Mouse (Mus musculus): ENCODE measurements around the gene Fryl.

Fryl gene

DNA sequence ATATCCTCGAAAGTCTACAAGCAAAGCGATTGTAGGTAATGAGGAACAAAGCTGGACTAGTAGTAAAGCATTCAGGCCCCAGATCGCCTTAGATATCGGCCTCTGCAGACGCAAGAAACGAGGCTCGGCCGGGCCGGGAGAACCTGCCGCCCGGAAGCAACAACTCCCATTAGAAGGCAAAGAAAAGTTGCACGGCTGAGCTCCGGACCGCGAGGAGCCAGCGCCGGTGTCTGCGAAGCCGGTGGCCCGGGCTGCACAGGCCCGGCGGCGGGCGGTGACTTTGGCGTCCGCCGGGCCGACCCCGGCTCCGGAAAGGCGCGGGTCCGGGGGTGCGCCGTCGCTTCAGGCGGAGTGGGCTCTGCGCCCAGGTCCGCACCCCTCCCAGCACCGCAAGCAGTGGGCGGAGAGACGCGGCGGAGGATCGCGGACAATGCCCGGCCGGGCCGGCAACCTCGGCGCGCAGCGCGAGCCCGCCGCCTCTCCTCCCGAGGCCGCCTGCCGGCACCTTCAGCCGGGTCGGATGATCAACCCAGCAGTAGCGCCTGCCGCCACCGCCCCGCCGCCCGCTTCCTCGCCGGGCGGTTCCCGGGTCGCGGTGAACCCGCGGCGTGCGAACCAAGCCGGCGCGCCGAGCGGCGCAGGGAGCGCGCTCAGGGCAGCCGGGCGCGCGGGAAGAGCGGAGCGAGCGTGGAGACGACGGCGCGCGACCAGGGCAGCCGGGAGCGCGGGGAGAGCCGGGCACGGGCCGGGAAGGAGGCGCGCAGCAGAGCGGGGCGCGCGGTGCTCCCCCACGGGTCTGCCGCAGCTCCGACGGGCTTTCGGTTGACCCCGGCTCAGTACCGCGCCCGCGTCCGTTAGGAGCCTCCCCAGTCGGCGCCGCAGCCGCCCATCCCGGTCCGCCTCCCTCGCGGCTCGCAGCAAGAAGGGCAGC is 833 bp downstream of the Fryl start:
- DNase-seq = peak; percentile 51

DNA sequence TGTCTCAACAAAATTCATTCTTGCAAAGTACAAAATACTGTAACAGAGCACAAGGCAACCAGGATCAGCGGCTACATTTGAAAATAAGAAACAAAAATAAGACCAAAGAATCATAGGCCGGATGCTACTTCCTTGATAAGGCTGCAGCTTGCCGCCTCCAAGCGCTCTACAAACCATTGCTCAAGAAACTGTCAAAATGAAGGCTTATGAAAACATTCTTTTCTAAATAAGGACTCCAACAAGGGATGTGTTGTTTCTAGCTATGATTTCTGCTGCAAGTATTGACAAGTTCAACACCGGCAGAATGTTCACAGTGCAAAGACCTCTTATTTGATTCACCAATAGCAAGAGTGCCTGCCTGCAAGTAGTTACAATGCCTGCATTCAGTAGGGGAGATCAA is 1.8 kb downstream of the Fryl start:
- DNase-seq = no peak

DNA sequence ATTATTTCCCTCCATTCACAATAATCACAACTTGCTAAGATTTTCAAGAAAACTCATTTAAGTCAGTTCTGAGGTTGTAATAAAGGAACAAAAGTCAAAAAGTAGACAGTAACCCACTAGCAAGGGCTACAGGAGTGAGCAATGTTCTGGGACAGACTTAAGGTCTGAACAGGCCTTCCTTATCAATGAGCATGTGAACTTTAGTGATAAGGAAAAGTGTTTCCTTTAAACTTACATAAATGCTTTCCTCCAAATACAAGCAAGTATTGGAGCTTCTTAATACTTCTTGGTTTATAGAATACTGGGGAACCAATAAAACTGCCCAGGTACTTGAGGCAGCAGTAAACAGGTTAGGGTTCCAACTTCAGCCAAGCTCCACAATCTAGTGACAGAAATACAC is 3.7 kb downstream of the Fryl start:
- no peak for DNase-seq

DNA sequence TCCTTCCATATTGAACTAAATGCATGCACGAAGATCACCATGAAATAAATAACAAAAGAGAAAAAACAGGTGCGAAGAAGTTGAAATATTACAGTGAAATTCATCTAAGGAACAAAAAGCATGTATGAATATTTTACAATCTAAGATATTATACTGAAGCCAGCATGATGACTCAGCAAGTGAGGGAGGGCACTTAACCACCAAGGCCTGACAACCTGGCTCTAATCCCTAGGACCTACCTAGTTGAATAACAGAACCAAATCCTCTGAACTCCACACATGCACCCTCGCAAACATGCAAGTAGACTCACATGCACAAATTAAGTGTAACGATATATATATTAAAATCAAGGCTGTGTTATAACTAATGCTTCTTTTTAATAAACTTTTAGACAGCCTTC is 7.1 kb downstream of the Fryl start:
- no peak for DNase-seq

DNA sequence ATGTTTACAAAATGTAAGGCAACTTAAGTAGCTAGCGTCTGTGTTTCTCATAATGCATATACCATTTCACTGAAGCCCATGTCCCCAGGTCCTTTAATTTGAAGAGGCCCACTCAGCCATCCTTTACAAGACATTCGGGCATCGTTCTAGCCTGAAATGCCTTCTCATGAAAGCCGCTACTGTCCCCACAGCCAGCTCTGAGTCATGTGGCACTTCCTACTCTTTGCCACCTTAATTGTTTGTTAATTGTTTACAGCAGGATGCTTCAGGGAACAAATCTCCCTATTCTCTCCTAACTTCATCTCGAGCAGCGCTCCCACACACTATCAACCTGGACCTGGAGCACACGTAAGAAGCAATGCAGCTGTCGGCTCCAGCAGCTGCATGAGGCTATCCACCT is 8.2 kb downstream of the Fryl start:
- no peak for DNase-seq

DNA sequence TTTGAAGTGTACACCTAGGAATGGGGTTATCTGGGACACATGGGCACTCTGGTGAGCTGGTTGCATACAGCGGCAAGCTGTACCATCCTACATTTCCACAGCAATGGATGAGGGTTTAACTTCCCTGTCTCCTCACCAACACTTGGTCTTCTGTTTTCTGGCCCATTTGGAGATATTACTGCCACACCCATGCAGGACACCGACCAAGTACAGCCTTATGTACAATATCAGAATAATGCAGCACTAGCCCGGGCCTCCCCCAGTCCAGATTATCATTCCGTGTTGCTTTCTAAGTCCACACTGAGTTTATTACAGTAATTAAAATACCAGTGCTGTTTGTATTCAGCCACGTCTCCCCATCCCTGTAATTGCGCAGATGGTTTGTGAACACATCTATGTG is 10.0 kb downstream of the Fryl start:
- DNase-seq = no peak

DNA sequence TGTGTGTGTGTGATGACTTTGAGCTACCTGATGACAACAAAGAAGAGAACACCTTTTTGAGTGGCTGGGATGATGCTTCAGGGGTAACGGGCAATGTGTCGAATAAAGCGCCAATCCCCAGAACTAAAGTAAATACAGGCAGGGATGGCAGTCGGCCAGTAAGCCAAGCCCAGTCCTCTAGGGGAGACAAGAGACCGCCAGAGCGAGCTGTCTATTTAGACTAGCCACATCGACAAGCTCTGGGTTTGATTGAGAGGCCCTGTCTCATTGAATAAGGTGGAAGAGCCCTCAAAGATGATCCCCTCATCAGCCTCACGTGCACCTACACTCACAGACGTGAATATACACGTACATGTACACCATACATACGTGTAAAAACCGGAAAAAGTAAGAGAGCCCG is 12.0 kb downstream of the Fryl start:
- DNase-seq = no peak

DNA sequence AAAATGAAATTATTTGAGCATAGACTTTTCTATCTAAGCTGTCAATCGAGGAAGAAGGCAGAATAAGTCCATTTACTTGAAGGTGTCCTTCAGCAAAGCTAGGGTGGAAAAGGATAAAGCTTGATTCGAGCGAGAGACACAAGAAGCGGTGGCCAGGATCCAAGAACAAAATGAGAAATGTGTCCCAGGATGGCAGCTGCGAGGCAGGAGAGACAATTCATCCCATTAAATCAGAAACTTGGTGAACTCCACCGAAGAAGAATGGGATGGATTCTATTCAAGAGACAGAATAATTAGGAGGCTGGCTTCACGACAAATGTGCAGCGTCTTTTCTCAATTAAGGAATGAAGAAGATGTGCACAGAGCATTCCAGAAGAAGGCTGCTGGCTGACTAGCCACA is 14.5 kb downstream of the Fryl start:
- DNase-seq = no peak

DNA sequence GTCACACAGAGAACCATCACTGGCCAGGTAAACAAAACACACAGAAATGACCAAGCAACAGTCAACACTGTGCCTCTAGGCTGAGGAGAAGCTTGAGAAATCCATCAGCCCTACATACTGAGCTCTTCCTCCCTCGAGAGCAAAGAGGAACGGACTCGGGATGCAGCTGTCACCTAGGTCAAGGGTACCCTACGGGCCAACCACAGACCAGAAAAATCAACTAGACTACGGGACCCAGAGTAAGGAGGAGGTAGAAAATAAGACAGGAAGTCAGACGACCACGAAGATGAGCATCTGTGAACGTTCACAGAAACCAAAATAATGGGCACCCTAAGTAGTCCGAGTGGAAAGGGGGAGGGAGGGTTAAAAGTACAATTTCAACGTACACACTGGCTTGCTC is 15.1 kb downstream of the Fryl start:
- no peak for DNase-seq

DNA sequence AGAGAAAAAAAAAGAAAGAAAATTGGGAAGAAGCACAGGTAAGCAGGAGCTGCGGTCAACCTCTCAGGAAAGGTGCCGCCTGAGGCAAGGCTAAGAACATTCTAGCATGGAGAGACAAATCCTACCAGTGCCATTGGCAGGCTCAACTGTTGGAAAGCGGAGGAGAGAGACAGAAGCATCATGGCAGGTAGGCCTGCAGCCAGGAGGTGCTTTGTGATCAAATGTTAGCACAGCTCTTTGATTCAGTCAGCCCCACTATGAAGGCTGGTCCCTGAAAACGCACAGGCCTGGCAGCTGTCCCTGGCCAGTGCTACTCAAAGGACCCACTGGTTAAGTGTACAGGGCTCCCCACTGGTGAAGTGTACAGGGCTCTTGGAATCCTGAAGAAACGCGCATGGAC is 16.0 kb downstream of the Fryl start:
- no peak for DNase-seq

DNA sequence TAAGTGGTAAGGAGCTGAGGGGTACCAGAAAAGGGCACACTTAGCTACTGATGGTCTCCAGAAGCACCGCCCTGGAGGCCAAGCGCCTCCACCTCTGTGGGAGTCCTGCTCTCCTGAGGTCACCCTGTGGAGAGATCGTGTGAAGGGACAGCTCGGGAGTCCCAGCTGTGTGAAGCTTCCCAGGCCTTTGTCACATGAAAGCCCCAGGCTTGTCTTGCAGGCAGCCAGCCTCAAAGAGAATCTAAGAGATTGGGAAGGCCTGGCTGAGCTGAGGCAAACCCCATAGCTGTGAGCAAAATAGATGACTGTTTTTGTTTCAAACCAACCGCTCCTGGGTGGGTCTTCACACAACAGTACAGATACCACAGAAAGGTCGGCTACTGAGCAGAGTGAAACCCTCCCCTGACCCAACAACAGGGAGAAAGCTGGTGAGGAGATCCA is 19.5 kb downstream of the Fryl start:
- no peak for DNase-seq

DNA sequence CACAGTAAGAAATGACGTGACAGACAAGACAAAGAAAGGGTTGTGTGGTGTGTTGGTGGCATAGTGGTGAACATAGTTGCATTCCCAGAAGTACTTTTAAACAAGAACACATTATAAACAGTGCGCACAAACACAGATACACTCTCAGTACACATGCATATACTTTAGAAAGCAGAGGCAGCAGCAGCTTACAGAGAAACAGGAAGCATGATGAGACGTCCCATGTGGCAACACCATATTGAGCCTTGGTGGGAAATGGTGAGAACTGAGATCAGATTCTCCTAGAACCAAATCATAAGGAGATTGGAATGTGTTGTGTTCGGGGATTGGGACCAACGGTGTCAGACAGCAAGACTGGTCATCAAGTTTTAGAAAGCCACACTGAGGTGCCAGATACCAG is 21.2 kb downstream of the Fryl start:
- DNase-seq = no peak

DNA sequence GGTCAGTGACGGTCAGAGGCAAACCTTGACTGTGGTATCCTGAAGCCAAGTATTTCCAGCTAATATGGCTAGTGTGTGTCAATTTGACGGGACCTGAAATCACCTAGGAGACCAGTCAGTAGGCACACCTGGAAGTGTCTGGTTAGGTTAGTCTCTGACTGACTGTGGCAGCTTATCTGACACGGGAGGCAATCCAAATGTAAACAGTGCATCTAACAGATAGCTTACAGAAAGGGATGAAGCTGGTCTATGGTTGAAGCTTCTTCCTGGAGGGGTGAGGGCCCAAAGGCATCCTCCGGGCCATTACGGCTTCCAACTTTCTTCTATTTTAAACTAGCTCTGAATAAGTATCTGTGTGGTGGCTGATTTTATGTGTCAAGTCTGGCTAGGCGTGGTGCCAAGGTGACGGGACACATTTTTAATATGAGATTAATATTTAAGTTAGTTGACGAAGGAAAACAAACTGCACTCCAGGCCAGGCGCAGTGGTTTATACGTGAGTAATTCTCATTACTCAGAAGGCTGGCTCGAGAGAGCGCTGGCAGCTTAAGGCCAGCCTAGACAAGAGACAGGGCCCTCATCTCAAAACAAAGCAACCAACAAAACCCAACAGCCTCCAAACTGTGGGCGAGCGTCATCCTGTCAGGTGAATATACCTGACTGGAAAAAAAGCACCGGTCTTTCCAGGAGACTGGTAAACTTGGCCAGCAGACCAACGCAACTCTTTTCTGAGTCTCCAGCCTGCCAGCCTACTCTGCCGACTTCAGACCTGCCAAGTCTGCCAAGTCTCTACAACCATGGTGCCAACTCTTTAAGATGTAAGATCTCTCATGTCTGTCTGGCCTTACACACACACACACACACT is 23.2 kb downstream of the Fryl start:
- no peak for DNase-seq

DNA sequence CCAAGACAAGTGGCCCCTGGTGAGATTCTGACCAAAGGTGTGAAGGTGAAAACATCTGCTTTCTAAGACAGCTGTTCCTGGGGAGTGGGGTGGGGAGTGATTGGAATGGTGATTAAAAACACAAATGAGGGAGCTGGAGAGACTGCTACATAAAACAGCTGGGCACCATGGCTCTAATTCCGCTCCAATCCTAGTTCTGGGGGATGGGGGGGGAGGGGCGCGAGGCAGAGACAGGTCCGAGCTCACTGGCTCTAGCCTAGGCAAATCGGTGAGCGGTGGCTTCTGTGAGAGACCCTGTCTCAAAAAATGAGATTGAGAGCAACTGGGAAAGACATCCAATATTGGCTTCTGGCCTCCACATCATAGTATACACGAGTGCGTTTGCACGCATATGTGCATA is 24.2 kb downstream of the Fryl start:
- DNase-seq = no peak

DNA sequence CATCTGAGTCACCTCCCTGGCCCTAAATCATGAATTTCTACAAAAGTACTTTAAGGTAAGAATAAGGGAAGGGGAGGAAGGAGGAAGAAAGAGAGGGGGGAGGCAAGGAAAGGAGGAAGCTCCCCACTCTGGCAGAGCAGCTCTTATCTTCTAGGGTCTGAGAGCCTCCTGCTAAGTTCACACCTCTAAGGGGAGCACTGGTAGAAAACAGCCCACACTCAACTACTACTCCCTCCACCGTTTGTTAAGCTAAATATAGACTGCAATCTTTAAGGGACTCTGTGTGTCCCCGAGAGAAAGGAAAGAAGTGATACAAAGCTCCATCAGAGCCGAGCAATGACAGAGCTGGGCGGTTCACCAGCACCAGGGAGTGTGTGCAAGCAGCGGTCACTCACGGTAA is 24.6 kb downstream of the Fryl start:
- no peak for DNase-seq

DNA sequence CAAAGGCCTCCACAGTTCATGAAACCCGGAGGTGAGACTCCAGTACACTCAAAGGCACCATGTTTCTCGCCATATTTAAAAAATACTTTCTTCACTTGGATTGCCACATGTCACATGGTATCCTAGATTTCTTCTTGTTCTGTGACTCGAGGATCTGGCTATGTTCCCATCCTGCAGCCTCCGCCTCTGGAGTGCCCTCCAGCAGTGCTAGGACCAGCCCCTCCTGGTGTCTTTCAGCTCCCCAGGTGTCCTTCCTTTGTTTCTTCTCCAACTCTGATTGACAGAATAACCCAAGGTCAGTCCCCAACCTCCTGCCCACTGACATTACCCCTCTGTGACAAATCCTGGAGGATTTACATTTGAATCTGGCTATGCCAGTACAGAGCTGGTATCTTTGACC is 26.2 kb downstream of the Fryl start:
- no peak for DNase-seq

DNA sequence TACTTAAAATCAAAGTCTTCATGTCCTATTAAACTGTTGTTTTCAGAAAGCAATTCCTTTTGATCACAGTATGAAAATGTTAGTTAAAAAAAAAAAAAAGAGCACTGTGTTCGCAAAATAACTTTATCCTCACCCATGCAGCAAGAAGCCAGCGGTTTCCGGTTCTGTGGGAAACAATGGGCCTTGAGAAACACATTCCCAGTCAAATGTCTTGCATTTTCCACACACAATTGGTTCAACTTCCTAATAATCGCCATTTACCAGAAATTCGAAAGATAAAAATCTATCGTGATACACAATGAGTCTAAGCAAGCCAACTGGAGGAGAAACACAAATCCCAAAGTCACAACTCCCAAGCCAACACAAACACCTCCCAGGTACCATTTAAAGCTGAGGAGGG is 27.0 kb downstream of the Fryl start:
- DNase-seq = no peak

DNA sequence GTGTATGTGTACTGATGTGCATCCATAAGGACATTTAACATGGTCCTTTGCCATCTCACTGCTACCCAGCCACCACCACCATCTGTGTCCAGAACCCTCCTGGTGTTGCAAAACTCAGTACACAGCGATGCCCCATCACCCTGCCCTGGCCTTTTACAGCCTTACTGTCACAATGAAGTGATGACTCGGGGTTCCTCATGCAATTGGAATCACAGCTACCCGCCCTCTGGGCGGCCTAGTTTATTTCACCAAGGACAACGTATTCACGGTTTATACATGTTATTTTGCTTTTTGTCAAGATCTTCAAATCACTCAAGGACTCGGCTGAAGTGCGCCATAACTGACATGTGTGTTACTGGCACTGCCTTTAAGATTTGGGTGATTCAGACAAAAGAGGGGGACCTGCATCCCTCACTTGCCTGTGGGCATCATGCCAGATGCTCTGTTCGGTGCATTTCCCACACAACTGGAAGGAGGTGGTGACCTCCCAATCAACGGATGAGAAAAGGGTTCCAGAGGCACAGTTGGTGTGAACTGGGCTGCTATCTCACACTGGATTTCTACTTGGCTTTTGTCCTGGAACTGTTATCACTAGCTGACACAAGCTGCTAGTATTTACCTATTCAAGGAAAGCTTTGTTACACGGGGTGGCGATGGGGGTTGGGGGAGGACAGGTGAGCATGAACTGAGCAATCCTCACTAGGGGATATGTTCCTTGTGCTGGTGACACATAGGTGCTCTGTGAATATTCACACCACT is 27.9 kb downstream of the Fryl start:
- DNase-seq = no peak

DNA sequence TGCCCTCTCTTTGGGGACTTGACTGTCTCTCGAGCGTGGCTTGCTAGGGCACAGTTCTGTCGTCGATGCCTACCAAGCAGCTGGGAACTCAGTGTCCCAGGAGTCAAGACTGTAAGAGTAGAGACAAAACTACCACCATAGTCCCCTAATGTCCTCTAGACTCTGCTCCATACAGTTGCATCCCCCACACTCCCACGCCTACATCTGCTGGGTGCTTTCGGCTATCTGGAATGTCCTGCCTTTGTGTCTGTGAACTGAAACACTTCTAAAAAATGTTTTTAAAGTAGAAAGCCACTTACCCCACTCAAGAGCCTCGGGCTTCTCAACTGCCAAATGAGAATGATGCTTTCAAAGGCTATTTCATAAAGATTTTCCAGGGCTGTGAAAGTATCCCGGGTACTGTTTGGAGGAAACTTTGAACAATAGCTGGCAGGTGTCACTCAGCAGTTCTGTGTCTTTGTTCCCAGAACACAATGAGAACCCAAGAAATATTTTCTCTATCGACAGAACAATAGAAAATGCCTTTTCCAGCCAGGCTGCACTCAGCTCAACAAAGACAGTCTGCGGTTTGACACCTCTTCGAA is 28.8 kb downstream of the Fryl start:
- DNase-seq = no peak

DNA sequence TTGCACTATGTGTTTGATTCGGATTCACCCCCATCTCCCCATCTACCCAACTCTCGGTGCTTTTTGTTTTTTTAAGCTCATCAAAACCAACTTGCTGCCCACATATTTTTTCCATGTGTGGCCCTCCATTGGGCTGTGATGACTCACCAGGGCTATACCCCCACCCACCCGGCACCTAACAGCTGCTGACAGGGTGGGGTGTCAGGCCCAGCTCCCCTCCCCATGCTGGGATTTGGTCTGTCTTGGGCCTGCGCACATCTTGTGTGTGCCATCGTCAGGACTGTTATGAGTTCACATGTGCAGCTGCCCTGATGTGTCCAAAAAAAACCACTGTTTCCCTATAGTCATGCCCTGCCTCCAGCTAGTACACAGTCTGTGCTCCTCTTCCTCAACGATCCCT is 33.4 kb downstream of the Fryl start:
- DNase-seq = no peak

DNA sequence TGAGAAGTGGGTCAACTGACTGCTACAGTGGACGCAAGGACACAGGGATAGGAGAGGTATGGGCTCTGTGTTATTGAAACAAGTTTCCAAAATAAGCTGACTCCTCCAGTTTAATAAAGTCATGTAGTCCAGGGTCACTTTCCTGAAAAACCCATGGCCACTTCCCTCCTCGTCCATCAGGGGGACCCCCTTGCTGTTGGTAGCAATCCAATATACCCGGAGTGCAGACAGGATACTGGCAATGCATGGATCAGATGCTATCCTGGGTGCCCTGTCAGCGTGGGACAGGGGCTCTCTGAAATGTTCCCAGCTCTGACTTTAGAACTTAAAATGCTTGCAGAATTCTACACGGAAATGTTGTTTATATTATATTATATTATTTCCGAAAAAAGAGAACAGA is 34.0 kb downstream of the Fryl start:
- DNase-seq = no peak

DNA sequence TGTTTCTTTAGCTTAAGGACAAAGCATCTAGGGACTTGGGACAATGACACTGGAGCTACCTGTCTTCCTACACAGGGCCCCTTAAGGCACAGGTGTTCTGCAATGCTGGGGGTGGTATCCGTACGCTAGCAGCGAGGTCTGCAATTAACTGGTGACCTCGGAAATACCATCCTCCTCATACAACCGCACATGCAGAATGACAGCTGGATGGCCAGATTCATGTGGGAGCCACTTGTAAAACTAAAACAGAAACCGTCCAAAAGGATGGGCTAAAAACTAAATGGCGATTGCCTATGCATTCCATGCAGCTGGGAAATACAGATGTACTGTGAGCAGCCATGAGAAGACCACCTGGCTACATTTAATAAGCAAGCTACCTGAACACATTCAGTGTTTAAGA is 34.6 kb downstream of the Fryl start:
- no peak for DNase-seq

DNA sequence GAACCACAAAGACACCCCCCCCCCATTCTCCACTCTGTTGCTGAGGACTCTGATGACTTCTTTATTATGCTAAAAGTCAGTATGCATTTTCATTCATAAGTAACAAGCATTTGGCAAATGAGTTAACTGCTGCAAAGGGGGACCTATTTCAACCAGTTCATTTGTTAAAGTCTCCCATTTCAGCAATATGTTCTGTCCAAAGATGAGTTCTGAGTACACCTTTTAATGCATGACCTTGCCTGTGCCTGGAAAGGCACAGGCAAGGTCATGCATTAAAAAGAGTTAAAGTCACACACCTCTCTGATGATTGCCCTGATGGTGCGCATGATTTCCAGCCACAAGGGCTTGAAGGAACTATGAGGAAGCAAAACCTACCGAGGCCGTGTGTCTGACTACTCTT is 36.7 kb downstream of the Fryl start:
- DNase-seq = no peak

Measured in layer of hippocampus, adult 9-11 months (tissue).